Mouse (Mus musculus) ES-Bruce4 (cell line): ENCODE measurements around the gene Mt2. TPM values are rescaled to one million over a fixed set of nuclear protein-coding genes. Genes with fewer than 3 reads are reported as not detected.

Experiments used
- H3K27ac ChIP-seq: 2 replicates; pipeline ENCODE4 v1.5.1; 2012; ENCODE audit warnings: low read length, inconsistent platforms; ENCODE audit not compliant: insufficient read depth
- H3K27me3 ChIP-seq: 2 replicates; pipeline ENCODE4 v1.6.1; 2012; ENCODE audit warnings: mild to moderate bottlenecking, low read length, inconsistent platforms; ENCODE audit not compliant: control insufficient read depth, poor library complexity, insufficient read depth, severe bottlenecking
- H3K36me3 ChIP-seq: 2 replicates; pipeline ENCODE4 v1.6.1; 2012; ENCODE audit warnings: inconsistent platforms, mild to moderate bottlenecking, low read length, moderate library complexity; ENCODE audit not compliant: control insufficient read depth, poor library complexity, insufficient read depth, severe bottlenecking
- H3K4me1 ChIP-seq: one replicate; pipeline ENCODE4 v1.8.1; 2011; ENCODE audit warnings: low read length; ENCODE audit not compliant: control insufficient read depth, insufficient read depth
- H3K4me3 ChIP-seq: 2 replicates; pipeline ENCODE4 v1.5.1; 2011; ENCODE audit warnings: low read depth, mild to moderate bottlenecking, low read length
- H3K9ac ChIP-seq: 2 replicates; pipeline ENCODE4 v1.6.1; 2012; ENCODE audit warnings: low read depth, mild to moderate bottlenecking, inconsistent platforms; ENCODE audit not compliant: poor library complexity, severe bottlenecking
- H3K9me3 ChIP-seq: replicated peaks from 2 replicates; pipeline ENCODE4 v1.6.1; 2012; ENCODE audit warnings: mild to moderate bottlenecking, low read length, inconsistent platforms; ENCODE audit not compliant: control insufficient read depth, poor library complexity, insufficient read depth, severe bottlenecking
- CTCF ChIP-seq: IDR thresholded peaks from one replicate; pipeline ENCODE4 v1.8.1; 2011; ENCODE audit warnings: low read depth, low read length
- EP300 ChIP-seq: IDR thresholded peaks from 2 replicates; pipeline ENCODE4 v1.6.1; 2011; ENCODE audit warnings: low read depth, low read length; ENCODE audit not compliant: insufficient read depth
- POLR2A ChIP-seq: IDR thresholded peaks from one replicate; pipeline ENCODE4 v1.8.1; 2011; ENCODE audit warnings: low read length; ENCODE audit not compliant: insufficient read depth
- polyA plus RNA-seq: library from polyadenylated mRNA; stranded (reverse); fragments of >200 nt; gene quantifications from 2 replicates; pipeline ENCODE4 v1.2.4, GENCODE M21; 2011; ENCODE audit warnings: low read depth; ENCODE audit not compliant: missing spikeins, insufficient read depth, insufficient read length

Mt2 gene
- polyA plus RNA-seq, 1 experiment = 1,296 TPM

- peaks cover 4% of the 10 kb centered on the region for H3K4me1 ChIP-seq
- peak overlapping the region; percentile 55 for H3K4me3 ChIP-seq
- H3K36me3 ChIP-seq = peaks cover 3% of the 10 kb centered on the region; the same call in 1 of the 2 replicates
- TF ChIP-seq POLR2A = no peak
- TF ChIP-seq CTCF = no peak
- H3K27ac ChIP-seq = peak overlapping the region; percentile 92
- H3K9ac ChIP-seq = peak overlapping the region; percentile 48
- no peaks in the 10 kb centered on the region for H3K9me3 ChIP-seq
- H3K27me3 ChIP-seq = no peaks in the 10 kb centered on the region
These were observed 9.8 kb downstream of the Mt2 start for GRCm38 (mm10) chr8:94182055-94182929.

- Histone ChIP-seq H3K4me1 (peaks cover 4% of the 10 kb centered on the region), H3K36me3 (peaks cover 3% of the 10 kb centered on the region; the same call in 1 of the 2 replicates), H3K4me3 (peak overlapping the region; percentile 55), H3K27me3 (no peaks in the 10 kb centered on the region), H3K27ac (peak overlapping the region; percentile 92), H3K9me3 (no peaks in the 10 kb centered on the region), H3K9ac (peak overlapping the region; percentile 48)
- TF ChIP-seq EP300 (peak; percentile 83), CTCF (peak; percentile 55), POLR2A (peak; percentile 12)
These were observed 10.7 kb downstream of the Mt2 start for GRCm38 (mm10) chr8:94183117-94183516.

GRCm38 (mm10) chr8:94184357-94184843 lies 11.9 kb downstream of the Mt2 start:
- Histone ChIP-seq H3K27ac (peak overlapping the region; percentile 67), H3K9ac (peak overlapping the region; percentile 26), H3K9me3 (no peaks in the 10 kb centered on the region), H3K36me3 (peaks cover 3% of the 10 kb centered on the region; the same call in 1 of the 2 replicates), H3K4me3 (peak overlapping the region; percentile 26), H3K4me1 (peaks cover 4% of the 10 kb centered on the region), H3K27me3 (no peaks in the 10 kb centered on the region)
- TF ChIP-seq POLR2A = peak; percentile 19
- TF ChIP-seq EP300 = peak; percentile 34; the same call in 1 of the 2 replicates
- no peak for TF ChIP-seq CTCF

- Histone ChIP-seq H3K36me3 (no peaks in the 10 kb centered on the region), H3K27ac (peak overlapping the region; percentile 93), H3K4me1 (peaks cover 6% of the 10 kb centered on the region), H3K9me3 (no peaks in the 10 kb centered on the region), H3K4me3 (peak overlapping the region; percentile 28), H3K9ac (peak overlapping the region; percentile 11; the same call in 1 of the 2 replicates), H3K27me3 (no peaks in the 10 kb centered on the region)
- TF ChIP-seq CTCF (no peak), EP300 (no peak), POLR2A (no peak)
These were observed 13.3 kb downstream of the Mt2 start for GRCm38 (mm10) chr8:94185791-94186190.

GRCm38 (mm10) chr8:94186542-94186941 lies 14.1 kb downstream of the Mt2 start:
- Histone ChIP-seq H3K9ac (peak overlapping the region; percentile 52), H3K27ac (peak overlapping the region; percentile 93), H3K27me3 (no peaks in the 10 kb centered on the region), H3K36me3 (no peaks in the 10 kb centered on the region), H3K4me1 (peaks cover 8% of the 10 kb centered on the region), H3K4me3 (peak overlapping the region; percentile 28), H3K9me3 (no peaks in the 10 kb centered on the region)
- TF ChIP-seq CTCF = peak; percentile 84
- peak; percentile 29 for TF ChIP-seq POLR2A
- TF ChIP-seq EP300 = peak; percentile 96
